Mouse (Mus musculus) neural tube, embryonic 11.5 days (tissue): ENCODE results near the gene Adamts2. TPM values are rescaled to one million over a fixed set of nuclear protein-coding genes. Genes with fewer than 3 reads are reported as not detected.

Experiments used
- ATAC-seq: fragments of 200-750 bp; cut with Nextera tagmentation; 2 replicates; pipeline ENCODE4 v1.8.0; 2017; ENCODE audit warnings: moderate number of reproducible peaks, mild to moderate bottlenecking, moderate TSS enrichment, moderate library complexity; ENCODE audit not compliant: insufficient read depth, low FRiP score, low TSS enrichment
- DNase-seq: peaks from one replicate; pipeline ENCODE4 v3.0.0-alpha.2; 2015; ENCODE audit warnings: low spot score
- H3K27ac ChIP-seq: fragments of 300-500 bp; sonication (generic); 2 replicates; pipeline ENCODE4 v1.5.1; 2014; ENCODE audit warnings: low read depth, mild to moderate bottlenecking, low read length
- H3K27me3 ChIP-seq: fragments of 300-500 bp; sonication (generic); 2 replicates; pipeline ENCODE4 v1.6.1; 2014; ENCODE audit warnings: mild to moderate bottlenecking, low read length, mixed read lengths; ENCODE audit not compliant: control insufficient read depth, insufficient read depth
- H3K36me3 ChIP-seq: fragments of 300-500 bp; sonication (generic); 2 replicates; pipeline ENCODE4 v1.6.1; 2014; ENCODE audit warnings: mild to moderate bottlenecking, low read length, moderate library complexity, mixed read lengths; ENCODE audit not compliant: control insufficient read depth, insufficient read depth
- H3K4me1 ChIP-seq: fragments of 300-500 bp; sonication (generic); 2 replicates; pipeline ENCODE4 v1.6.1; 2014; ENCODE audit warnings: low read length, mixed read lengths; ENCODE audit not compliant: control insufficient read depth, insufficient read depth
- H3K4me2 ChIP-seq: fragments of 300-500 bp; sonication (generic); 2 replicates; pipeline ENCODE4 v1.6.1; 2014; ENCODE audit warnings: low read depth, mild to moderate bottlenecking, moderate library complexity
- H3K4me3 ChIP-seq: fragments of 300-500 bp; sonication (generic); 2 replicates; pipeline ENCODE4 v1.5.1; 2014; ENCODE audit warnings: low read depth, low read length
- H3K9ac ChIP-seq: fragments of 300-500 bp; sonication (generic); 2 replicates; pipeline ENCODE4 v1.6.1; 2014; ENCODE audit warnings: mild to moderate bottlenecking, low read length
- H3K9me3 ChIP-seq: fragments of 300-500 bp; sonication (generic); 2 replicates; pipeline ENCODE4 v1.6.1; 2016; ENCODE audit warnings: low read length; ENCODE audit not compliant: control insufficient read depth
- WGBS: fragments of 180-500 bp; shearing (Covaris S2); extraction: QIAGEN DNeasy Blood & Tissue Kit; methylation state at CpG from one replicate; pipeline ENCODE4 v1.1.7; 2014; 5-methylcytosine and 5-hydroxymethylcytosine counted together
- polyA plus RNA-seq: library from polyadenylated mRNA; unstranded; fragments of >200 nt; fragmentation: Nextera tagmentation; extraction: Ambion mirVana; gene quantifications from 2 replicates; pipeline ENCODE4 v1.2.1, GENCODE M21; 2014

Gene Adamts2
- polyA plus RNA-seq, 1 experiment from 2014 or later: 1.1 TPM

DNA sequence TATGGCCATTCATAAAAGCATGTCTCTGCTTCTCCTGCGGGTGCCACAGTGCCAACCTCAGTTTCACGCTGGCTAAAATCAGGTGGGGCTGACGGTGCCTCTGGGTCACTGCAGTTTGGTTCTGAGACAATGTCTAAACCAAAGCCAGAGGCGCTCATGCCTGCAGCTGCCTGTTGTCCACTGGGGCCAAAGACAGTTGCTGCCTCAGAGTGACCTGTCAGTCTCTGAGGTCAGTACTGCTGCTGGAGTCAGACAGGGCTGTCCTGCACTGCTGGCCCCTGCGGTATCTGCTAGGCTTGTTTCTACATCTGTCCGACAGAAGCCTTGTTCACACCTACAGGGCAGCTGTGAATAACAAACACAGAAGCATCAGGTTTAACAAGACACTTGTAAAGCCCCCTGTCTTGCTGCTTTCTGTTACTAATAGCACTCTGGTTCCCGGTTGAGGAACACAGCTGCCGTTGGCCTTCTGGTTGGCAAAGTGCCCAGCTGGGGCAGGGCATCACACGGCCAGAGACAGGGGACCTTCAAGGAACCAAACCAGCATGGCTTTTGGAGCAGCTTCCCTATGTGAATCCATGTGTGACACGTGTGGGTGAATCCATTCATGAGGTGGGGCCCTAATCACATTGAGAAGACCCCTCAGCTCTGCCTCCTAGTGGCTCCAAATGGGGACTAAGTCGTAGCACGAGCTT is 119.1 kb downstream of the Adamts2 start:
- DNase-seq (no peak), ATAC-seq (no peak)
- 60% methylated on average over 12 of the region's 12 CpGs for WGBS

GRCm38 (mm10) chr11:50725595-50725994 is 123.7 kb downstream of the Adamts2 start:
- H3K27ac ChIP-seq: no peak overlapping the region
- H3K27me3 ChIP-seq: no peaks in the 10 kb centered on the region
- 74% methylated on average over 4 of the region's 4 CpGs for WGBS
- H3K4me2 ChIP-seq: no peak overlapping the region
- ATAC-seq: no peak
- no peak overlapping the region for H3K4me3 ChIP-seq
- H3K9me3 ChIP-seq: no peaks in the 10 kb centered on the region
- no peaks in the 10 kb centered on the region for H3K4me1 ChIP-seq
- H3K9ac ChIP-seq: no peak overlapping the region
- no peak for DNase-seq
- no peaks in the 10 kb centered on the region for H3K36me3 ChIP-seq

More for the DNA sequence above, 119.1 kb downstream of the Adamts2 start:
- Histone ChIP-seq H3K4me1 (no peaks in the 10 kb centered on the region), H3K4me3 (no peak overlapping the region), H3K4me2 (no peak overlapping the region), H3K27me3 (no peaks in the 10 kb centered on the region), H3K9ac (no peak overlapping the region), H3K9me3 (no peaks in the 10 kb centered on the region), H3K36me3 (no peaks in the 10 kb centered on the region), H3K27ac (no peak overlapping the region)

GRCm38 (mm10) chr11:50726035-50726434 is 124.2 kb downstream of the Adamts2 start:
- 85% methylated on average over 5 of the region's 5 CpGs for WGBS
- H3K27me3 ChIP-seq: no peaks in the 10 kb centered on the region
- H3K27ac ChIP-seq: no peak overlapping the region
- no peak overlapping the region for H3K9ac ChIP-seq
- H3K4me3 ChIP-seq: no peak overlapping the region
- DNase-seq (no peak), ATAC-seq (no peak)
- H3K4me2 ChIP-seq: no peak overlapping the region
- H3K9me3 ChIP-seq: no peaks in the 10 kb centered on the region
- H3K36me3 ChIP-seq: no peaks in the 10 kb centered on the region
- no peaks in the 10 kb centered on the region for H3K4me1 ChIP-seq

DNA sequence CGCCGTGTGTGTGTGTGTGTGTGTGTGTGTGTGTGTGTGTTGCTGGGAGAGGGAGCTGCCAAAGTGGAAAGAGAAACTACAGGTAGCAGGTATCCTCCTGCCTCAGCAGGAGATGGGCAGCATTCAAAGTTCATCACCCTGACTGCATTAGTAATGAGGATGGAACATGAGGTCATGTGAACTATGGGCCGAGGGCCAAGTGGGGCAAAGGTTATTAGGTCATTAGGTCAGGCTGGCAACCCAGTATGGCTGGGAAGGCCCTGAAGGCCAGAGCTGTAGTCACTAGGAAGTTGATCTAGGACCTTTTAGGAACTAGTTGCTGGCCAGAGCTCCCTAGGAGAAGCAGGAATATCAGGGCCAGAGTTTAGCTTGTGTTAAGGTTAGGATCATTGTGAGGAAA is 131.3 kb downstream of the Adamts2 start:
- 57% methylated on average over 3 of the region's 3 CpGs for WGBS
- ATAC-seq: no peak
- Histone ChIP-seq H3K27me3 (no peaks in the 10 kb centered on the region), H3K4me1 (no peaks in the 10 kb centered on the region), H3K36me3 (no peaks in the 10 kb centered on the region), H3K4me2 (no peak overlapping the region), H3K27ac (no peak overlapping the region), H3K9ac (no peak overlapping the region), H3K4me3 (no peak overlapping the region), H3K9me3 (no peaks in the 10 kb centered on the region)
- no peak for DNase-seq

GRCm38 (mm10) chr11:50734129-50734528 is 132.2 kb downstream of the Adamts2 start:
- no peak overlapping the region for H3K9ac ChIP-seq
- H3K4me2 ChIP-seq: no peak overlapping the region
- H3K36me3 ChIP-seq: no peaks in the 10 kb centered on the region
- ATAC-seq (no peak), DNase-seq (no peak)
- H3K27ac ChIP-seq: no peak overlapping the region
- no peaks in the 10 kb centered on the region for H3K9me3 ChIP-seq
- no peaks in the 10 kb centered on the region for H3K4me1 ChIP-seq
- H3K27me3 ChIP-seq: no peaks in the 10 kb centered on the region
- WGBS: 68% methylated on average over 4 of the region's 4 CpGs
- H3K4me3 ChIP-seq: no peak overlapping the region

DNA sequence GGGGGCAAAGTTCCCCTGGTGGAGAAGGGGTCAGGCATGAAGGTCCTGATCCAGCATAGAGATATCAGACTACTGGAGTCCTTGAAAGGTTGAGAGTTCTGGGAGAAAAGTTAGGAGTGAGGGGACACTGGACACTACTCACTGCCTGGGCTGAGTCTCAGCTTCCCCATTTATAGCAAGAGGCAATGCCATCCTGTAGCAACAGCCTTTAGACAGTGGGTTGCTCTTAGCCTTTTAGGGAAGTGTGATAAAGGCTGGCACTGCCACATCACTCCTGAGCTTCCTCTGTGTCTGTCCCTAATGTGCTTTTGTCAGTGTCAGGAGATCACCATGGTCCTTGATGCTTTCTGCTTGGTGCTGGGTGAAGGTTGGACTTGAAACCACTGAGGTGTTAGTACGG is 134.7 kb downstream of the Adamts2 start:
- no peak overlapping the region for H3K27ac ChIP-seq
- no peaks in the 10 kb centered on the region for H3K27me3 ChIP-seq
- DNase-seq (no peak), ATAC-seq (no peak)
- H3K9ac ChIP-seq: no peak overlapping the region
- 100% methylated on average over 1 of the region's 1 CpGs for WGBS
- no peaks in the 10 kb centered on the region for H3K36me3 ChIP-seq
- H3K4me2 ChIP-seq: no peak overlapping the region
- no peaks in the 10 kb centered on the region for H3K9me3 ChIP-seq
- H3K4me3 ChIP-seq: no peak overlapping the region
- no peaks in the 10 kb centered on the region for H3K4me1 ChIP-seq

- H3K36me3 ChIP-seq: no peaks in the 10 kb centered on the region
- H3K4me3 ChIP-seq: no peak overlapping the region
- H3K9ac ChIP-seq: no peak overlapping the region
- ATAC-seq (no peak), DNase-seq (no peak)
- H3K27me3 ChIP-seq: no peaks in the 10 kb centered on the region
- no peaks in the 10 kb centered on the region for H3K9me3 ChIP-seq
- H3K4me1 ChIP-seq: no peaks in the 10 kb centered on the region
- no peak overlapping the region for H3K27ac ChIP-seq
- H3K4me2 ChIP-seq: no peak overlapping the region
- 97% methylated on average over 1 of the region's 1 CpGs for WGBS
Observed at GRCm38 (mm10) chr11:50738436-50738835, 136.6 kb downstream of the Adamts2 start.

- H3K27me3 ChIP-seq: no peaks in the 10 kb centered on the region
- no peak for ATAC-seq
- H3K9me3 ChIP-seq: no peaks in the 10 kb centered on the region
- no peak overlapping the region for H3K4me3 ChIP-seq
- H3K9ac ChIP-seq: no peak overlapping the region
- no peaks in the 10 kb centered on the region for H3K36me3 ChIP-seq
- no peak overlapping the region for H3K4me2 ChIP-seq
- no peak overlapping the region for H3K27ac ChIP-seq
- 55% methylated on average over 10 of the region's 10 CpGs for WGBS
- no peak for DNase-seq
- no peaks in the 10 kb centered on the region for H3K4me1 ChIP-seq
Observed at GRCm38 (mm10) chr11:50739453-50739852, 137.6 kb downstream of the Adamts2 start.

DNA sequence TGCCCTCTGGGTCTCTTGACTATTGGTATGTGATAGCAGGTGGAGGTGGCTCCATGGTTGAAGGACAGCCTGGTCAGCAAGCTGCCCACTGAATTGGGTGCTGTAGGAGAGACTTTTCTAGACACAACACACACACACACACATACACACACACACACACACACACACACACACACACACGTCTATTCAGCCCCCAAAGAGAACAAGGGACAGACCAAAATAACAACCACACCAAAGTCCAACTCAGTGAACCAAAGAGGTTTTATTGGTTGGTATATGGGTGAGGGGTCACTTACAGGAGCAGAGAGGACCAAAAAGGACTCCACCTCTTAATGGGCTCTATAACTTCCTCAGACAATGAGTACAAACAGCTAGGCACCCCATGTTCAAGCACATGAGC is 140.3 kb downstream of the Adamts2 start:
- no peaks in the 10 kb centered on the region for H3K9me3 ChIP-seq
- DNase-seq (no peak), ATAC-seq (no peak)
- H3K36me3 ChIP-seq: no peaks in the 10 kb centered on the region
- no peak overlapping the region for H3K4me2 ChIP-seq
- no peak overlapping the region for H3K9ac ChIP-seq
- H3K27ac ChIP-seq: no peak overlapping the region
- H3K4me1 ChIP-seq: no peaks in the 10 kb centered on the region
- 73% methylated on average over 1 of the region's 1 CpGs for WGBS
- H3K4me3 ChIP-seq: no peak overlapping the region
- H3K27me3 ChIP-seq: no peaks in the 10 kb centered on the region
